Mouse (Mus musculus) cerebellum, postnatal 14 days (tissue): ENCODE results near the gene Vmn1r79.
"Not testable (repeated sequence)": the region's sequence is repeated elsewhere in the genome, so short reads cannot be mapped to it uniquely, and the experiment has no call there.

ENCODE experiments used
- DNase-seq, 2 experiments: peaks; one replicate each; pipeline ENCODE4 v3.0.0; 2021; ENCODE audit warnings: mixed read lengths in 2 of 2

Gene Vmn1r79

DNA sequence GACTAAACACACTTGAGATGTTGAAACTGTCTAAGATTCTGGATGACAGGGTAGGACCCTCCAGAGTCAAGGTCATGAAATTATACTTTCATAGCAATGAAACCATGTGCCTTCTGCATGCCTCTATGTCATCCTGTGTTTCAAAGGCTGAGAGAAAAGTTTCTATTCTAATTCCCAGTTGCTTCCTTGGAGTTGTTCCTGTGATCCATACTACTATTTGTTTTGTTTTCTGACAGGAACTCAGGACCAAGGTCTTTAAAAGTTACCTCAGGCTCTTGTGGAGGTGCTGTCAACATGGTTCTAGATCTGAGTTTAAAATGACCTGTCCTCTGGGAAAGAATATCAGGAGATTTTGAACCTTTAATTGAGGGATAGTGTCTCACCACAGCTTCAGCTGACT is at the start of gene Vmn1r79:
Gene Vmn1r79 (plus strand): TSS at position 301 of the 400 bp plus-strand sequence.
- not testable (repeated sequence) for DNase-seq

GRCm38 (mm10) chr7:12149957-12150356 is 21.1 kb upstream of the Vmn1r79 start, which contains the start of gene Vmn1r78:
Gene Vmn1r78 (plus strand): TSS chr7:12150257.
- no peak for DNase-seq

- not testable (repeated sequence) for DNase-seq
These were observed 14.6 kb upstream of the Vmn1r79 start for GRCm38 (mm10) chr7:12156463-12156862.

- DNase-seq = not testable (repeated sequence)
These were observed 1.8 kb downstream of the Vmn1r79 start for GRCm38 (mm10) chr7:12172926-12173325.

GRCm38 (mm10) chr7:12188986-12189385 is 17.9 kb downstream of the Vmn1r79 start, which contains the start of gene Vmn1r80:
Gene Vmn1r80 (plus strand): TSS chr7:12189286.
- DNase-seq = no peak

DNA sequence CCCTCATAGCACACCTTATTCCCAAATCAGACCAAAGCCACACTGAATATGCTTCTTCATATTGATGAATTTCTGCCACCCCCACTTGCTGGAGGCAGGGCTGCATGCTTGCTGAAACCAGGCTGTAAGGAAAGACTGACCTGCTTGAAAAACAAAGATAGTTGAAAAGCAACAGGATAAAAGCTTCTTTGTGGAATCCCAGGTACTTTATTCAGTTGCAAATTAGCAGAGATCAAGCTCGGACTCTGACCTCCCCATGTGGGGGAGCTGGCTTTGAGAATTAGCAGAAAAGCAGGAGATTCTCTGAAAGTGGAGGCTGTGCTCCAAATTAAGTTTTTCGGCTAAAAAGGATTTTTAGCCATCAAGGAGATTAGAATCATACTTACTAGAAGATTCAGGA is 33.1 kb downstream of the Vmn1r79 start:
- no peak for DNase-seq
